Mouse (Mus musculus) splenic B cell, adult 2 months (primary cell): ENCODE data around the gene Mgarp.
"Not testable (repeated sequence)": the region's sequence is repeated elsewhere in the genome, so short reads cannot be mapped to it uniquely, and the experiment has no call there.

ENCODE experiments used
- DNase-seq: peaks from one replicate; pipeline ENCODE4 v3.0.0-alpha.2; 2011; ENCODE audit warnings: low read depth, low spot score
- H3K27me3 ChIP-seq: 2 replicates; pipeline ENCODE4 v1.6.1; 2012; ENCODE audit warnings: mild to moderate bottlenecking, low read length, moderate library complexity, mixed read lengths; ENCODE audit not compliant: control insufficient read depth, poor library complexity, insufficient read depth, severe bottlenecking
- H3K36me3 ChIP-seq: 2 replicates; pipeline ENCODE4 v1.6.1; 2012; ENCODE audit warnings: mild to moderate bottlenecking, low read length, moderate library complexity, mixed read lengths; ENCODE audit not compliant: control insufficient read depth, poor library complexity, insufficient read depth, severe bottlenecking

Gene Mgarp

DNA sequence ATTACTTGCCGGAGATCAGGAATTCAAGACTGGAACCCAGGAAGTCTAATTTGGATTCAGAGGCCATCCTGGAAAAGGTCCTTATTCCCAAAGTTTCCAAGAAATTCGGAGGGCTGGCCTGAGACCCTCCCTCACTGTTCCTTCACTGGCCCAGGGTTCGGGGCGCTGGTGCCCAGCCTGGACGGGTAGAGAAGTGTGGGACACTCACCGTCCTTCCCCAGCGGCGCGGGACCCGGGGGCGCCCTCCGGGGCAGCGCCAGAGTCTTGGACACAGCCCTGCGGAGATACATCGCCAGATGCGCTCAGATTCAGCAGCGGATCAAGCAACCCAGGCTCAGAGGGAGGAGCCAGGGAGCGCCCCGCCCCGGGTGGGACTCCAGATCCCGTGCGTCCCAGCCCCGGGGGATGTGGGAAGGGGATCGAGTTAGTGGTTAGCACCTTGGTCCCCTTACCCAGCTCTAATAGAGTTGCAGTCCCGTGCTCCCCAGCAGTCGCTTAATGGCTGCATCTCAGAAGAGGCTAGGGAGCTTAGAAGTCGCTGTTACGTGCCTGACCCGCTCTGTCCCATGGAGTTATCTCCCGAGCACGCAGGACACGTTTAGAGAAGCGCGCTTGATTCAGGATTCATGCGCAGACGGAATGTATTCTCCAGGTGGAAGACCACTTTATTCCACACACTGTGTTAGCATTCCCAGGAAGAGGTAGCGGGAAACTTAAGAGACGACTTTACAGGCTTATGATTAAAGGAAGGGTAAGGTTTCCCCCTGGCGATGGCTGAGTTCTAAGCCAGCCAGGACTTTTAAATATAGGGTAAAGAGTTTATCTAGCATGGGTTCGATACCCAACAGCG, at the start of gene Mgarp:
Mgarp (minus strand) TSS at position 520 of the 850 bp plus-strand sequence.
- H3K36me3 ChIP-seq = no peaks in the 10 kb centered on the region
- DNase-seq = peak; percentile 48
- H3K27me3 ChIP-seq = no peaks in the 10 kb centered on the region

DNA sequence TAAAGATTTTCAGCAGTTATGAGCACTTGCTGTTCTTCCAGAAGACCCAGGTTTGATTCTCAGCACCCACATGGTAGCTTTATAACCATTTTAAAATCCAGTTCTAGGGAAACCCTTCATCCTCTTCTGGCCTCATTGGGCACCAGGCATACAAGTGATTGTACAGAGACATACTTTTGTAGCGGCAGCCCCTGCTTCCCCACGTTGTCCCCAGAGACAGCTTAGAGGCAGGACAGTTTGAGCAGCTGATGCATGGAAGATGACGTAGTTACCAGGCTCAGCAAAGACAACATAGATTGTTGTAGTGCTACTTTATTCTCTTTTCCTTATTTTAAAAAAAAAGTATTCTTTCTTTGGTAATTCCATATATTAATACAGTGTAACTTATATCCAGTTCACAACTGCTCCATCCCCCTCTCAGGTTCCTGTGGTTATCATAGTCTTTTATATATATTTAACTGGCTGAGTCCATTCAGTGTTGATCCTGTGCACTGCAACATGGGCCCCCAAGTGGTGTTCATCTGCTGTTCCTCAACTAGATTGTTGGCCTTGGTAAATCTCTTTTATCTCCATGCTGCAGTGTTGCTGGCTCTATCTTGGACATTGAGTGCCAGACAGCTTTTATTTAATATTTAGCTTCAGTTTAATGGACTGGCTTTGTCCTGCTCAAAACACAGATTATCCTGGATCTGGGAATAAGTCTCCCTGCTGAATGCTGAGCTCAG, 38.5 kb upstream of the Mgarp start:
- H3K36me3 ChIP-seq = peaks cover 2% of the 10 kb centered on the region; the same call in 1 of the 2 replicates
- DNase-seq = peak; percentile 75
- H3K27me3 ChIP-seq = no peaks in the 10 kb centered on the region

DNA sequence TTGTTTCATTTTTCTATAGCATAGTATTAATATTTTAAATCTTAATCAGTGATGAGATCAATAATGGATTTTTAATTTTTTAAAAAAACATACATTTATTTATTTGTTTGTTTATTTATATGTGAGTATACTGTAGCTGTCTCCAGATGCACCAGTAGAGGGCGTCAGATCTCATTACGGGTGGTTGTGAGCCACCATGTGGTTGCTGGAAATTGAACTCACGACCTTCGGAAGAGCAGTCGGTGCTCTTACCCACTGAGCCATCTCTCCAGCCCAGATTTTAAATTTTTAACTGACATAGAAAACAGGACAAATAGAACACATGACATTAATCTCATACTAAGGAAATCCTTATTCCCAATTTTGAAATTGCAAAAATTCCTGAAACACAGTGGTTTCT, 37.8 kb upstream of the Mgarp start:
- DNase-seq, H3K27me3 ChIP-seq: not testable (repeated sequence)

DNA sequence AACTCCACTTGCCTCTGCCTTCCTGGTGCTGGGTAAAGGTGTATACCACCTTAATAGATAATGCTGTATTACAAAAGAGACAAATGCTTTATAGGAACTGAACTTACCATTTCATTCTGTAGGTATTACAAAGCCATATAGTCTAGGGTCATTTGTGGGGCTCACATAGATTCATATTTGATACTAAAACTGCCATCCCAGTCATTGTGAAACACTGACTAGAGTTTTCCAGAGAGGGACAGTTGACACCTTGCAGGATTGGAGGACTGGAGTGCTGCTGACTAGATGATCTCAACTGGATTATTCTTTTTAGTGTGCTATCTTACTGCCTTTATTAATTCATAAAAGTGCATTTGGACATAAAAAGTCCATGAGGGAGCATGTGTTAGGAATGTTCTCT, 28.9 kb upstream of the Mgarp start:
- peaks cover 2% of the 10 kb centered on the region; the same call in 1 of the 2 replicates for H3K36me3 ChIP-seq
- DNase-seq = no peak
- no peaks in the 10 kb centered on the region for H3K27me3 ChIP-seq

More for the DNA sequence above, 37.8 kb upstream of the Mgarp start:
- not testable (repeated sequence) for H3K36me3 ChIP-seq

DNA sequence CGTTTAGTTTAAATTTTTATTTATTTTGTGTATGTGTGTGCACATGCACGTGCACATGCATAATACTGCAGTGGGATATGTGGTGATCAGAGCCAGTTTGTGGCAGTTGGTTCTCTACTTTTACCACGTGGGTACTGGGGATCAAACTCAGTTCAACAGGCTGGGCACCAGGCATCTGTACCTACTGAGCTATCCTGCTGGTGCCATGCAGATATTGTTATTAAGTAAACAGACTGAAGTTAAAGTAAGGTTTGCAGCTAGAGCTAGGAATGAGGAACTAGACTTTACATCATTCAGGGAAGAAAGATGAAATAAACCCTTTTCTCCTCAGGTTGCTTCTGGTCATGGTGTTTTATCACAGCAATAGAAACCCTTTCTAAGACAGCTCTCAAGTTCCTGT, 25.4 kb upstream of the Mgarp start:
- peak; percentile 30 for DNase-seq

DNA sequence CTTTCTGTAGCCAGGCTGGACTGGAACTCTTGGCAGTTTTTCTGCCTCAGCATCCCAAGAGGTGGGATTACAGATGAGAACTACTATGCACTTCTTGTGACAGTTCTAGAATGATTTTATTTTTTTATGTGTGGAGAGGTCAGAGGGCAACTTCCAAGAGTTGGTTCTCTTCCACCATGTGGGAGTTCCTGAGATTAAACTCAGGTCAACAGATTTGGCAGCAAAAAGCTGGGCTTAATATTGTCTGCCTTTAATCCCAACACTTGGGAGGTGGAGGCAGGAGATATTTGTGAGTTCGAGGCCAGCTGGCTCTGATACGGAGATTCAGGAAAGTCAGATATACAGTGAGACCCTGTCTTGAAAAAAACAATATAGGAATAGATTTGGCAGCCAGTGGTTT, 21.4 kb upstream of the Mgarp start:
- Histone ChIP-seq H3K36me3 (peaks cover 2% of the 10 kb centered on the region; the same call in 1 of the 2 replicates), H3K27me3 (no peaks in the 10 kb centered on the region)
- DNase-seq = no peak

More for the DNA sequence above, 25.4 kb upstream of the Mgarp start:
- Histone ChIP-seq H3K27me3 (no peaks in the 10 kb centered on the region), H3K36me3 (peaks cover 2% of the 10 kb centered on the region; the same call in 1 of the 2 replicates)

DNA sequence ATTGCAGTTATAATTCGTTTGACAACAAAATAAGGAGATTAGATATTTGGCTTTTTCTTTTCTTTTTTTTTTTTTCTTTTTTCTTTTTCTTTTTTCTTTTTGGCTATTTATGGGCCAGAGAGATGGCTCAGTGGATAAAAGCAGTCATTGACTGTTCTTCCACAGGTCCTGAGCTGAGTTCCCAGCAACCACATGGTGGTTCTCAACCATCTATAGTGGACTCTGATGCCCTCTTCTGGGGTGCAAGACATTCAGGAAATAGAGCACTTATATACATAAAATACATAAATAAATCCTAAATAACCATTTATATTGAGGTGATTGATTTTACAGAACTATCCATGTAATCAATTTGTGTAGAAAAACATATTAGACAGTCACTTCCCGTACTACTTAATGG, 20.9 kb upstream of the Mgarp start:
- DNase-seq = peak; percentile 27
- peaks cover 2% of the 10 kb centered on the region; the same call in 1 of the 2 replicates for H3K36me3 ChIP-seq
- H3K27me3 ChIP-seq = no peaks in the 10 kb centered on the region

DNA sequence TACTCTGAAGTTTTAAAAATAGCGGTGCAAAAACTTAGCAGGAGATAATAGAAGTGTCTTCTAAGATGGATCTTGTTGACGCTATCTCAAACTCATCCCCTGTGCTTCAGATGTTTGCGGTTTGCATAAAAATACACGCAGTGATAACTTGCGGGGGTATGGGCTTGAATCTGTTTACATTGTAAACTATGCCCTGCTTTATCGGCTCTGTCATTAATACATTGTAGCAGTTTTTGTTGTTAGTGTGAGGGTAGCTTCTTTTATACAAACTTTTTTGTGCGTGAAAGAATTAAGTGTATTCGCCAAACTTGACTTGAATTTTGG, 20.6 kb upstream of the Mgarp start:
- no peak for DNase-seq
- Histone ChIP-seq H3K36me3 (peaks cover 2% of the 10 kb centered on the region; the same call in 1 of the 2 replicates), H3K27me3 (no peaks in the 10 kb centered on the region)

DNA sequence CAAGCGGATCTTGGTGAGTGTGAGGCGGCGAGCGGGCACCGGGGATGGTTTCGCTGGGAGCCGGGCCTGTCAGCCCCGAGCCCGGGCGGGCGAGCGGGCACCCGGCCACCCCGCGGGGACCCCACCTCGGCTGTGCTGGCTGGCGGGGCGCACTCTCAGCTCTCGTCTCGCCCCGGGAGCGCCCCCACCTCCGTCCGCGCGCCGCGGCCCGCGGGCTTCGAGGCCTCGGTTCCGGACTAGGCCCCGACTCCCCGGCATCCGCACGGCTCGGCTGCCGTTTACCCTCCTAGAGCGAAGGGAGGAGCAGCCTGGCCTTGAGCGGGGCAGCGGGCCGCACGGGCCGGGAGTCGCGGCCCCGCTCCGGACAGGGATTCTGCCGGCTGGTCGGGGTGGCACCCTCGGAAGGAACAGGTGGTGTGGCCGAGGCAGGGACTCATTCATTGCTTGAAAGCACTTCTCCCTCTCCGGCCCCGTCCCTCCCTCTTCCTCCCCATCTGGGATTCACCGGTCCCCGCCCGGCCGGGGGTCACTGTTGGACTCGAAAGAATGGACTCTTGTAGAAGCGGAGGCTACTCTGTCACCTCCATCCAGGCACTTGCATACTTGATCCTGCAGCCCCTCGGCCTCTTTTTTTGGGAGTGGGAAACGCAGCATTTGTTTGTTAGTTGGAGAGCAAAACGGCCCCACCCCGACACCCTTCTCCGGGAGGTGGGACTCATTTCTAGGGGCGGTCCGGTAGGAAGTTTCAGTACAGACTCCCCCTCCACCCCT, 20.0 kb upstream of the Mgarp start:
- no peaks in the 10 kb centered on the region for H3K27me3 ChIP-seq
- DNase-seq = peak; percentile 52
- no peaks in the 10 kb centered on the region for H3K36me3 ChIP-seq

DNA sequence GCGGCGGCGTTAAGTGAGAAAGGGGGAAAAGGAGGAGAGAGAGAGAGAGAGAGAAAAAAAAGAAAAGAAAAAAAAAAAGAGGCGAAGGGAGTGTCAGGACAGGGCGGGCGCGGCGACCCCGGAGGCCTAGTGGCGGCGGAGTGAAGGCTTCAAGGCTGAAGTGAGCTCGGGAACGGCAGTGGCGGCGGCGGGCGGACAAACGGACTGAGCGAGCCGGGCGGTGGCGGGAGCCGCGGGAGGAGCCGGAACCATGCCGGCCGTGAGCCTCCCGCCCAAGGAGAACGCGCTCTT, 19.5 kb upstream of the Mgarp start:
- Histone ChIP-seq H3K36me3 (no peaks in the 10 kb centered on the region), H3K27me3 (no peaks in the 10 kb centered on the region)
- DNase-seq = no peak

DNA sequence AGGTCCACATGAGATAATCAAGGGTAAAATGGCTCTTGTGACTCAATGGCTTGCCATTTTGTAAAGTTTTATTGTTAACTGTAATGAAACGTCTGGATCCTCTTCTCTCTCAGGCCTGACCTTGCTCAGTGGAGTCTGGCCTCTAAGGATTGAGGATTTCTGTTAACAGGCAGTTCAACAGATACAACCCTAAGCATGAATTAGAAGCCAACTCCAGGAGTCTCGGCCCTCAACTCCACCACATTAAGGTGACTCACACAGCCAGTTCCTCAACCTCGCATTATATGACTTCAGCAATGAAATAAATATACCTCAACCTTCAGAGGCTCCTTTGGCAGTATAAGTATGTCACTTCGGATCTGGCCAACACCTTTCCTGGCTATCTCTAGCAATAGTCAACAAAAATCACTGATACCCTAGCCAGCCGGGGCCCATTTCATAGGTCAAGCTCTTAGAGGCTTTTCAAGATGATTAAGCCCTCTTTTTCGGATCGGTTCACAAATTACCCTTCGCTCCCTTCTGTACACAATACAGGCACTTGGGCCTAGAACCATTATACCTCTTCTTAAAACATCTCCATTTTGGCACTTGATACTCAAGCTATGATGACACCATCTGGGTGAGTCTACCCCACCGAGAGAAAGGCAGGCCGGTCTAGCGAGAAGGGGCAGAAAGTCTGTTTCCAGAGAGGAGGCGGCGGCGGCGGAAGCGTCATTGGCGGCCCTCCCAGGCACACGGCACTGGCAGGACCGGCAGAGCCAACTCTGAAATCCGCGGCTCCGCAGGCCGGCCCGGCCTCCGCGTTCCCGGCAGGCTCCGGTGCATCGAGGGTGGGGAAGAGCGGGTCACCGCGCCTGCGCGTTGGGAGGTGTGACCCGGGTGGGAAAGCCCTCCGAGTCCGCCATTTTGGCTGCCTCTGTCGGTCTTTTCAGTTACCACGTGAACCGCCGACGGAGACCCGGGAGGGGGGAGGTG, 18.8 kb upstream of the Mgarp start, which contains the start of gene Naa15:
Naa15 (plus strand) TSS at position 51 of the 975 bp plus-strand sequence.
- H3K27me3 ChIP-seq = no peaks in the 10 kb centered on the region
- no peaks in the 10 kb centered on the region for H3K36me3 ChIP-seq
- peak; percentile 96 for DNase-seq

DNA sequence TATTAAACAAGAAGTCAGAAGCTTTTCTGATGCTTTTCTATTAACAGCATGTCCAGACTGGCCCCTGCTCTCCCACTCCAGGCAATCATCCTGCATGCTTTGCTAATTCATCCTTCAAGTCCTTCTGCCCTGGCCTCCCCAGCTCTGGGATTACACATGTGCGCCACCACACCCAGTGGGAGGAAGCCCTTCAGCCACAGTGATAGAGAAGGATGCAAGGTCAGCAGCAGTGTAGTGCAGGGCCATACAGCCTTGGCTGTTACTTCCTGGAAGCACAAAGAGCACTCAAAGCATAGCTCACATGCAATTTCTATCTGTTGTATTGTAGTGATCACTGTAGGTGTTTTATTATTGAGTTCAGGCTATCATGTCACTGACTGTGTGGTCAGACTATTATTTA, 16.7 kb upstream of the Mgarp start:
- no peak for DNase-seq
- Histone ChIP-seq H3K36me3 (no peaks in the 10 kb centered on the region), H3K27me3 (no peaks in the 10 kb centered on the region)

DNA sequence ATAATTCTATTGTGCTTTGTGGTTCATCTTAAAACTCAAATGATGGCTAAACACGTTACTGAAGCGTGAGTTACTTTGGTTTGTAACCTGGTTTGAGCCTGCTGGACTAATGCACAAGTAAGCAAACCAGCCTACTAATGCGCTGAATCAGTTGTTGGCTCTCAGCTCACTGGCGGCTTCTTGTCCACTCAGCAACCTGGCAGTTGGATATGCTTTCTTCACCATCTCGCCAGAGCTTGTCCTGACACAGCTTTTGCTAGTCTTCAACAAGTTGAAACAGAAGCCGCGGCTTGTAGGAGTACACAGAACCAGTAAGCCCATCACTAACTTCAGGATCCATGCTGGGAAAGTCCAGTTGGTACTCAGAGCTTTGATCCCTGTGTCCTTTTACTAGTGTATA, 15.9 kb upstream of the Mgarp start:
- no peaks in the 10 kb centered on the region for H3K27me3 ChIP-seq
- no peaks in the 10 kb centered on the region for H3K36me3 ChIP-seq

More for the DNA sequence above, 15.9 kb upstream of the Mgarp start:
- DNase-seq = no peak
